Mouse (Mus musculus) right cerebral cortex, postnatal 10 days (tissue): ENCODE measurements around the gene Zfp651.

Source experiments
- DNase-seq, 2 experiments: peaks; one replicate each; pipeline ENCODE4 v3.0.0; 2021; ENCODE audit warnings: low spot score in 2 of 2

Zfp651 gene

DNA sequence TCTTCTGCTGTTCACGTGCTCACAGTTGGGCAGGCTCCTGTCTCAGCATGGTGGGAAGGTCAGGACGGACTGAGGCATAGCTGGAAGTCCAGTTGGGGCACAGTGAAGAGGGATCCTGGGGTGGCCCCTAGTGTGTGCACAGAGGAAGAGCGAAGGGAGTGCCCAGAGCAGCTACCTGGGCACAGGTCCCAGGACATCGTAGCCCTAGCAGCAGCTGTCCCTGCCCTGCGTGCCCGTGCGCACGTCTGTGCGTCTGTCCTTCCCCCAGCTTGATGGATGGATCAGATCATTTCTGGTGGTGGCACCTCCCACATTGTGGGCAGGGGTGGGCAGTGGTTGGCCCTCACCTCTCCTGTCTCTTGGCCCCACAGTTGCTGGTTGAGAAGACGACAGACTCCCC lies 3.1 kb downstream of the Zfp651 start:
- DNase-seq = peak in 1 of 2 experiments; percentile 34

GRCm38 (mm10) chr9:121762761-121763160 lies 3.6 kb downstream of the Zfp651 start:
- DNase-seq = peak in 1 of 2 experiments; percentile 48

DNA sequence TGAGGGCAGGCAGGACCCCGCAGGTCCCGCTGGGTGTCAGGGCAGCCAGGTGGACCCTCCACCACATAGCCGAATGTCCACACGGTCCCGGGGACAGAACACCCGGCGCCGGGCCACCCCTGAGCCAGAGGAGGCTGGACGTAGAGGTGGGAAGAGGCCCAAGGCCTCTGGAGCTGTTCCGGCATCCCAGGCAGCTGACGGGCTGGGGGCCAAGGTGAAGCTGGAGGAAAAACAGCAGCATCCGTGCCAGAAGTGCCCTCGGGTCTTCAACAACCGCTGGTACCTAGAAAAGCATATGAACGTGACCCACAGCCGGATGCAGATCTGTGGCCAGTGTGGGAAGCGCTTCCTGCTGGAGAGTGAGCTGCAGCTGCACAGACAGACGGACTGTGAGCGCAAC lies 4.6 kb downstream of the Zfp651 start:
- DNase-seq = peak in 1 of 2 experiments; percentile 64

DNA sequence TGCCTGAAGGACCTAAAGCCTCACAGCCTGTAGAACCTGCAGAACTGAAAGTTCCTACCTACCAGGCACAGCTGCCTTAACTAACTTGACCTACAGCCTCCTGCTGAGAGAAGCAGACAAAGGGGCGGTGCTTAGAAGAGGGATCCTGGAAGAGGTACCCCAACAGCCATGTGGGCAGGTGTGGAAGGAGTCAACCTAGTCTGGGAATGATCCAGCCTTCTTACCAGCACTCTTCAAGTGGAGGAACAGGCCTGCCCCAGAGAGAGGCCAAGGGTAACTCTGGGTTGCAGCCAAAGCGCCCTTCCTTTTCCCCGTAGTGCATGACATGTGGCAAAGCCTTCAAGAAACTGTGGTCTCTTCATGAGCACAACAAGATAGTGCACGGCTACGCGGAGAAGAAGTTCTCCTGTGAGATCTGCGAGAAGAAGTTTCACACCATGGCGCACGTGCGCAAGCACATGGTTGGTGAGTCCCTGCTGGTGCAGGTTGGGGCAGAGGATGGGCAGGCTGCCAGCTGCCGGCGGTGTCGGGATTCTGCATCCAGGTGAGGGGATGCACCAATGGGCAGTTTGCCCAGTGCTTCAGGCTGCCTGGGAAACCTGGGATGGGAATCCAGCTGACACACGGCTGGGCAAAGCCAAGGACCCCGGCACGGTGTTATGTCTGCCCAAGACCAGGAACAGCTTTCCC lies 6.2 kb downstream of the Zfp651 start:
- peak in 1 of 2 experiments; percentile 50 for DNase-seq

- no peak for DNase-seq
Measured at GRCm38 (mm10) chr9:121772412-121772811, 13.3 kb downstream of the Zfp651 start.

- no peak for DNase-seq
Measured at GRCm38 (mm10) chr9:121775951-121776350, 16.8 kb downstream of the Zfp651 start.

DNA sequence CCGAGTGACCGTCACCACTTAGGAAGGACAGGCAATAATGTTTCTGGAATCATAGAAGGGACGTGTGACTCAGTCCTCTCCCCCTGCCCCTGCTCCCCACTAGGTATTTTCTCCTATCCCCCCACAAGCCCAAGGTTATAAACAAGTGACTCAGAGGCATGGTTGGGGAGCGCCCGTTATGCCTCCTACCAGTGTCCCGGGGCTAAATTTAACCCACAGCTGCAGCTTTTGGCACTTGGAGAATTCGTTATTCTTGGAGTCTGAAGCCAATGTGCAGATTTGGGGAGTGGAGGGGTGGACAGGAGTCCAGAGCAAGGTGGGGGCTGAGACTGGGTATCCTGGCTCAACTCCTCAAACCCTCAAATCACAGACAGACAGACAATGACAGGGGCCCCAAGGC lies 17.4 kb downstream of the Zfp651 start:
- DNase-seq = no peak

GRCm38 (mm10) chr9:121777484-121778065 lies 18.4 kb downstream of the Zfp651 start, which contains the start of gene Klhl40:
Gene Klhl40 (plus strand): TSS chr9:121777607.
- DNase-seq = peak in 1 of 2 experiments; percentile 55

DNA sequence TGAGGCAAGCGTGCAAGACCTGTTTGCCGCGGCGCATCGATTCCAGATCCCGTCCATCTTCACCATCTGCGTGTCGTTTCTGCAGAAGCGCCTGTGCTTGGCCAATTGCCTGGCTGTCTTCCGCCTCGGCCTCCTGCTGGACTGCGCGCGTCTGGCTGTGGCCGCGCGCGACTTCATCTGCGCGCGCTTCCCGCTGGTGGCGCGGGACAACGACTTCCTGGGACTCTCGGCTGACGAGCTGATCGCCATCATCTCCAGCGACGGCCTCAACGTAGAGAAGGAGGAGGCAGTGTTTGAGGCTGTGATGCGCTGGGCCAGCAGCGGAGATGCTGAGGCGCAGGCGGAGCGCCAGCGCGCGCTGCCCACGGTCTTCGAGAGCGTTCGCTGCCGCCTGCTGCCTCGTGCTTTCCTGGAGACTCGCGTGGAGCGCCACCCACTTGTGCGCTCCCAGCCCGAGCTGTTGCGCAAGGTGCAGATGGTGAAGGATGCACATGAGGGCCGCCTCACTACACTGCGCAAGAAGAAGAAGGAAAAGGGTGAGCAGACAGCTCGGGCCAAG lies 19.0 kb downstream of the Zfp651 start:
- peak; percentile 83 to 88 for DNase-seq

GRCm38 (mm10) chr9:121784801-121785200 lies 25.7 kb downstream of the Zfp651 start:
- DNase-seq = no peak

DNA sequence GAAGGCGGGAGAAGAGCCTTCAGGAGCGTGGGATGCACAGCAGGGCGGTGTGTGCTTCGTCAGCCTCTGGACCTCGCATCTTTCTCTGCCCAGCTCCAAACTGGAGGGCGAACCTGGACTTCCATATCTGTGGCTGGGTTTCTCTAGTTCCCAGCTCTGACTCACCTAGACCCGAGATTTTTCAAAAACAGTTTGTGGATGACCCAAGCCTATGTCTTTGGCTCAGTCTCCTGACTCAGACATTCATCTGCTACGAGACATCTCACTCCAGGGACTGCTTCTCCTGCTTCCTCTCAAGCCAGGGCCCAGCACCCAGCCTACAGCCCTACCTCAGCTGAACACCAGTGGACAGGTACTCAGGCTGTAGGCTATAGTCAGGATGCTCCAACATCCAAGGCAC lies 26.1 kb downstream of the Zfp651 start:
- DNase-seq = no peak

GRCm38 (mm10) chr9:121786359-121786758 lies 27.2 kb downstream of the Zfp651 start:
- DNase-seq = no peak

DNA sequence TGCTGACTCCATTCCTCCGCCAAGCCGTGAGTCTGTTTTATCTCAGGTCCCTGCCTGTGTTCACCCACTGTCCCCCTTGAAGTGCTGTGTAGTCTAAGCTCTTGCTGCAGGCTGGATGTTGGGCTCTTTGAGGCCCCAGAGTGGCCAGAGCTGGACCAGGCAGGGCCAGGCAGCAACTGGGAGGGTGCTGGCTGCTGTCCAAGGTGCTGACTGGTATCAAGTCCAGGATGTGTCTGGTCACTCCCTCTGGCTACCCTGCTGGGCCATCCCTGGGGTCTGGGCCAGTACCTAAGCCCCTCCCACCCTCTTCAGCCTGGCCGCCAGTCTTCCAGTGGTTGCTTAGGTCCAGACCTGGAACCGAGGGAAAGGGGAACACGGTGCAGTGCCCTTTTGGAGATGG lies 32.1 kb downstream of the Zfp651 start:
- peak in 1 of 2 experiments; percentile 58 for DNase-seq

GRCm38 (mm10) chr9:121791757-121792521 lies 32.8 kb downstream of the Zfp651 start, which contains the start of gene Hhatl:
Gene Hhatl (minus strand): TSS chr9:121792507.
- DNase-seq = no peak

DNA sequence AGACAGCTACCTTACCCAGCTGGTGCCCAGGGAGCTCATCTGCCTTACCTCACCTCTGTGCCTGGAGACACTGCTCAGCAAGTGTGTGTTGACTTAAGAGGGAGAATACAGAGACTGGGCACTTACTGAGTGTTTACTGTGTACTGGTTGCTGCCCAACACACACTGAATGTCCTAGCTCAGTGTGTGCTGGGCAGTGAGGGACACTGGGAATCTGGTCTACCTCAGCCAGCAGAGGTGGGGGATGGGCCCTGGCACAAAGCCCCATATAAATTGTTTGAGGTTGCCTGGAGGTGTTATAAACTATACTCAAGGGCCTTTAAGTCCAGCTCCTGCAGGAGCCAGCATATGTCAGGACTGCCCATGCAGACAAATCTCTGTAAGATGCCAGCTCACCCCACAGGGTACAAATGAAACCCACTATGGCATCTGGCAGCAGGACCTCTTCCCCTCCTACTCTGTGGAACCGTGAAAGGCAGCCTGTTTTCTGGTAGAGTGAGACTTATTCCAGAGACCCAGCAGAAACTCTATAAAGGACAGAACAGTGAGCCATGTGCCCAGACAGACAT lies 35.9 kb downstream of the Zfp651 start:
- no peak for DNase-seq

- no peak for DNase-seq
Measured at GRCm38 (mm10) chr9:121797722-121798121, 38.6 kb downstream of the Zfp651 start.

- no peak for DNase-seq
Measured at GRCm38 (mm10) chr9:121798887-121799520, 39.9 kb downstream of the Zfp651 start.

DNA sequence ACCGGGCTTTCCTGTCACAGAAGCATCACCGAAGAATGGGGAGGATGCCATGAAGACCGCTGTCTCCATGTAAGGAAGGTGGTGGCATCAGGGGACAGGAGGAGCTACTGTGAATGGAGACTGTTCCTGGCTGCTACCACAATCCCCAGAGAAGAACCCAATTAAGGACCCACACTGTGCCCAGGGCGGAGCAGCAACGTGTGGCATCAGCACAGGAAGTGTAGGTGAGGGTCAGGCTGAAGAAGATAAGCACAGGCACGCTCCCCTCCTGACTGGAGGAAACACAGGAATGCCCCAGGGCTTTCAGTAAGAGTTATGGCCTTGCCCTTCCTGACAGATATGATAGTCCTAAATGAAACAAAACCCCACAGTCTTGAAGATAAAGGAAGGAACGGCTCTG lies 43.6 kb downstream of the Zfp651 start:
- no peak for DNase-seq

- no peak for DNase-seq
Measured at GRCm38 (mm10) chr9:121807546-121807945, 48.4 kb downstream of the Zfp651 start.

DNA sequence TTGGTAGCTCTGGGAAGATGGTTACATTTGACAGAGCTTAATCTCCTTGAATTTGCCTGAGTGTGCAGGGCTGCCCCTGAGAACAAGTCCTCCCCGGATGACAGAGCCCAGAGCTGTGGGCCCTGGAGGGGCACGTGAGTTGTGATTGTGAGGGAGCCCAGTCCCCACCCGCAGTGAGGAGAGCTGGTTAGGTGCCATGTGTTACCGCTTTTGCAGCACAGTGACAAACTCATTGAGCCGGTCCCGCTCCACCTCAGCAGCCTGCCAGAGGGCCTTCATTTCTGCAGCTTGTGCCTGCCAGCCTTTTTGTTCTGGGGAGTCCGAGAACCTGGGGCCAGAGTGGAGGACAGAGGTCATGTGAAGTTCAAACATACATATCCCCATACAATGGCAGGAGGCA lies 48.8 kb downstream of the Zfp651 start:
- no peak for DNase-seq

GRCm38 (mm10) chr9:121808511-121808910 lies 49.4 kb downstream of the Zfp651 start:
- DNase-seq = no peak
